Mouse (Mus musculus) right cerebral cortex, postnatal 10 days (tissue): Measurements from ENCODE around the gene Zfp773.
"Not testable (repeated sequence)": the region's sequence is repeated elsewhere in the genome, so short reads cannot be mapped to it uniquely, and the experiment has no call there.

Experiments
- DNase-seq, 2 experiments: peaks; one replicate each; pipeline ENCODE4 v3.0.0; 2021; ENCODE audit warnings: low spot score in 2 of 2

The Zfp773 gene

DNA sequence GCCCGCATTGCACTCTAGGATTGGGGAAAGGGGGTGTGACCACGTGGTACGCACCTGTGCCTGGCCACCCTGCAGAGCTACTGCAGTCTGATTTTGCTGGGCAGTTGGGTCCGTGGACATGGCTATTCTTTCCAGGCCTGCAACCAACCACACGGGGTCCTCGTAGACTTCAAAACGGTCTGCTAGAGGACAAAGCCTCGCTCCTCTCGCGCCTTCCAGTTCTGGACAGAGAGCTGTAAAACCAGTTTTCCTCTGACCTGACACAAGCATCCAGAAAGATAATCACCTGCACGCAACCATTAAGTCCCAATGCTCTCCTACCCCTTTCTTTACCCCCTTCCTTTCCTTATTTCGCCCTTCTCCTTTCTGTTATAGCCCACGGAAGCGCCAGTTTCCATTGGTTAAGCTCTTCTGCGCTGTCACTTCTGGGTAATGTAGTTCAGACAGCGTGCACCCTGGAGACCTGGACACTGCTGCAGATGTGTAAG lies at the start of gene Zfp773:
Zfp773 (minus strand) TSS at position 377 of the 488 bp plus-strand sequence.
- peak; percentile 67 to 79 for DNase-seq

DNA sequence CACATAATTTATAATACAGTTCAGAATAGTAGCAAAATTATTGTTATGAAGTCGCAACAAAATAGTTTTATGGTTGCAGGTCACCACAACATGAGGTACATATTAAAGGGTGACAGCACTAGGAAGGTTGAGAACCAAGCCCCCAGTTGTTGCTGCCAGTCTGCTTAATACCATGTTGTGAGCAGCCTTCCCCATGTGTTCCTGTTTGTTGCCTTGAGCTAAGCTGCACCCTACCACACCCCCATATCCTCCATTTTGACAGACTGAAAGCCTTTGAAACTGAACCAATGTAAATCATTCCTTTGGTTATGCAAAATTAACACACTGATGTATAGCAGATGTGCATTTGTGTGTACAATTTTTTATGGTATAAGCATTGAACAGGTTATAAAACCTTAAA lies 49.3 kb upstream of the Zfp773 start:
- DNase-seq = no peak

DNA sequence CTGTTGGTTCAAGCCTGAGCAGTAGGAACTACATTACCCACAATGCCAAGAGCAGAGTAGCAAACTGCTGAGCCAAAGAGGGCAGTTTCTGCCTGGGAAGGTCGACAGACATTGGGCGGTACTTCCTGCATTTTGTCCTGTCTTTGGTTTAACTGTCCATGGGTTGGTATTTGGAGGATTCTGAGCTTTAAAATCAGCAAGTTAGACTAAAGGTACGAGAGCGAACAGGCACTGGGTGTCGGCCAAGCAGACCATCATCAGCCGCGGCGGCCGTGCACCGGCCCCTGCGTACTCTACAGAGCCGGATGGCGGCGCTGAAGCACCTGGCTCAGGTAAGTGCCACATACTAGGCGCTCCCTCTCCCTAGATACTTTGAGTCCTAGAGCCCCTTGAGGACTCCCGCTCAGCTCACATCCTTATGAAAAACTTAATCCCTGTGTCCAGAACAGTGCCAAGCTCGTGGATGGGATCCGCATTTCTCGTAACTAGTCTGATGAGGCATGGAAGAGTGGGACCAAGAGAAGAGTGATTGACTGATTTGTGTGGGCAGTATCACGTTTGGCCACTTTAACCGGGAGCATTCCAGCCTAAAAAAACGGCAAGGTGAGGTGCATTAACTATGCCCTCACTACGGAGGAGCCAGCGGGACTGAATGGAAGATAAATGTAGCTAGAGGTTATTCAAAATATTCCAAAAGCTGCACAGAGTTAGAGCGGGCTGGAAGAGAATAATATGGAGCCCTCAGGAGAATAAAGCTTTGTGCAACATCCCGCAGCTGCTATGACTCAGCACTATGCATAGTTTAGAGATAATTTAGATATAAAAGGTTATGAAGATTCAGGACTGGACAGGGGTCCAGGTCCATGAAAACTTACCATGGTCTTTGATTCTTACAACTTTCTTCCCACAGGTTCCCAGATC lies 34.9 kb upstream of the Zfp773 start, which contains the start of gene Zfp418:
Zfp418 (plus strand) TSS at position 104 of the 921 bp plus-strand sequence.
- peak; percentile 79 to 86 for DNase-seq

- DNase-seq = no peak
These were observed 9.5 kb upstream of the Zfp773 start for GRCm38 (mm10) chr7:7145991-7146608.

GRCm38 (mm10) chr7:7144215-7144614 lies 7.7 kb upstream of the Zfp773 start:
- no peak for DNase-seq

- no peak for DNase-seq
These were observed 3.8 kb downstream of the Zfp773 start for GRCm38 (mm10) chr7:7132751-7133150.

DNA sequence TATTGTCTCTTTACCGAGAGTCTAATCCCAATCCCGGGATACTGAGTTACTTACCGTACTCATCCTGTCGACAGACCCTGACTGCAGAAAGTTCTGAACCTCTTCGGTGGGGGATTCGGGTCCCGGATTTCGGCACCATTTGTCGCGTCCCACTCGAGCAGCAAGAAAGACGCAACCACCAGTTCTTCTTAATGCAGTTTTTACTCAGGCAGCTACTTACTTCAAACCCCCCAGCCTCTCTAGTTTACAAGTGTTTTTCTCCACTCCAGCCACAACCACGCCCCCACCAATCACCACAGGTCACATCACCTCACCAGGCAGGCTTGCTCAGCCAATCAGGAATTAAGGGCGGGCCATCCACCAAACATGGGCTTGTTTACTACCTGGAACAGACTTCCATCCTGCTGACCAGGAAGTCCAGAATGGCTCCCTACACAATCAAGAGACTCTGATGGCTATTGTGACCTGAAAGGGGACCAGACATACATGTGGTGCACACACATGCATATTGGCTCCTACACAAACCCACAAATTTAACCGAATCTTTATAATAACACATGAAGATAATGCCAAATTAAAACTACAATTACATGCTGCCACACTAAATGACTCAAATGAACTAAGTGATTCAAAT lies 5.9 kb downstream of the Zfp773 start:
- not testable (repeated sequence) for DNase-seq

GRCm38 (mm10) chr7:7121602-7121980 lies 15.0 kb downstream of the Zfp773 start:
- DNase-seq = no peak

DNA sequence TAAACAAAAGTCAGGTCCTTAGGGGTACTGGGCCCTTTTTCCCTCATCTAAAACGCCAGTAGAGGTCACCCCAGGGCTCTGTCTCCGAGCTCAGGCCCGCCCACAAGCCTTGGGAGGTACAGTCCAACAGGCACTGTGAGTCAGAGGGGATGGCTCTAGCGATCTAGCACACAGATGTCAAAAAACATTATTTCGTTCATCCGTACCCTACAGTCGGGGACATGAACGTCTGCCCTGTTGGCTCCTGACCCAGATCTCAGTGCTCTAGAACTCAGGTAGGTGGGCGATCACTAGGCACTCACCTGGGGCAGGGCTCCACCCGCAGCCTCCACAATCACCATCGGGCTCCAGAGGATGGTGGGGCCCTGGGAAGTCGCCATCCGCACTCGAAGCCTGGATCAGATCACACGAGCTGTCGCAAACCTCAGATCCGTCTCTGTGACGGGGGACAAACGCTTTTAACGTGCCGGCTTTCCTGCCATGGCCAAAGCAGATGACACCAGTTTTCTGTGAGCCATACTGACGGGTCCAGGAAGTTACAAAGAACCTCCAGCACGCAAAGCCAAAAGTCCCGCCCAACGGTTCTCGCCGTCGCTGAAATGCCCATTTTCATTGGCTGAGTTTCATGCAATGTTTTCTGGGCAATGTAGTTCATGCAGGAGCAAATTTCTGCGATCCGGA lies 15.5 kb downstream of the Zfp773 start, which contains the start of gene Zfp954:
Zfp954 (minus strand) TSS at position 568 of the 681 bp plus-strand sequence.
- peak; percentile 90 to 93 for DNase-seq

DNA sequence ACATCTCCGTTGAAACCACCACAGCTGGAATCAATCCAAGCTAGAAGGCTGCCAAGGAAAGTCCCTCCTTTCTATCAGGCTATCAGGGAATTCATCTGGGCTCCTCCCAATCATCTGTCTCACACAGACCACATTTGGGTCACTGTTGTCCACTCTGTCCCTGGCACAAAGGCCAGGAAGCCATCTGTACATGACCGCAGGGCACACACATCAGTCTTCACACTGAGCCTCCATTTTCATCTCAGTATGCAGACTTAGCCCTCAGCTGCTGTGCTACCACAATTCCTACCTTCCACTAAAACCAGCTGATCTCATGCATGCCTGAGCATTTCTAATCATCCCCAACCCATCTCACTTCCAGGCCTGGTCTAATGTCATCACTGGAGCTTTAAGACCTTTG lies 18.1 kb downstream of the Zfp773 start:
- DNase-seq = no peak

- no peak for DNase-seq
These were observed 28.1 kb downstream of the Zfp773 start for GRCm38 (mm10) chr7:7108501-7108900.
